Mouse (Mus musculus): ENCODE data around the gene Masp1.

Gene Masp1

GRCm38 (mm10) chr16:23401959-23402358 lies 118.7 kb downstream of the Masp1 start:
- no peak for DNase-seq (ENCODE audit: low read depth, low spot score)

GRCm38 (mm10) chr16:23401463-23401862 lies 119.2 kb downstream of the Masp1 start:
- DNase-seq (ENCODE audit: low read depth, low spot score), result no peak
